Mouse (Mus musculus) embryonic facial prominence, embryonic 15.5 days (tissue): ENCODE results near the gene Ccdc170. TPM values are rescaled to one million over a fixed set of nuclear protein-coding genes. Genes with fewer than 3 reads are reported as not detected.

ENCODE experiments used
- ATAC-seq: fragments of 200-750 bp; cut with Nextera tagmentation; 2 replicates; pipeline ENCODE4 v1.8.0; 2017; ENCODE audit warnings: low read depth, moderate TSS enrichment; ENCODE audit not compliant: insufficient number of reproducible peaks, low FRiP score, low TSS enrichment
- H3K27ac ChIP-seq: fragments of 300-500 bp; sonication (generic); replicated peaks from 2 replicates; pipeline ENCODE4 v1.5.1; 2015; ENCODE audit warnings: mild to moderate bottlenecking, inconsistent platforms
- H3K27me3 ChIP-seq: fragments of 300-500 bp; sonication (generic); 2 replicates; pipeline ENCODE4 v1.6.1; 2015; ENCODE audit warnings: inconsistent platforms
- H3K36me3 ChIP-seq: fragments of 300-500 bp; sonication (generic); 2 replicates; pipeline ENCODE4 v1.6.1; 2015; ENCODE audit warnings: mild to moderate bottlenecking, inconsistent platforms
- H3K4me1 ChIP-seq: fragments of 300-500 bp; sonication (generic); 2 replicates; pipeline ENCODE4 v1.6.1; 2015; ENCODE audit warnings: inconsistent platforms
- H3K4me2 ChIP-seq: fragments of 300-500 bp; sonication (generic); replicated peaks from 2 replicates; pipeline ENCODE4 v1.6.1; 2015; ENCODE audit warnings: mild to moderate bottlenecking, inconsistent platforms
- H3K4me3 ChIP-seq: fragments of 300-500 bp; sonication (generic); replicated peaks from 2 replicates; pipeline ENCODE4 v1.5.1; 2015; ENCODE audit warnings: mild to moderate bottlenecking, inconsistent platforms
- H3K9ac ChIP-seq: fragments of 300-500 bp; sonication (generic); 2 replicates; pipeline ENCODE4 v1.6.1; 2015; ENCODE audit warnings: inconsistent platforms
- H3K9me3 ChIP-seq: fragments of 300-500 bp; sonication (generic); replicated peaks from 2 replicates; pipeline ENCODE4 v1.6.1; 2016; ENCODE audit warnings: inconsistent platforms
- WGBS: fragments of 180-500 bp; shearing (Covaris S2); methylation state at CpG from one replicate; pipeline ENCODE4 v1.1.7; 2015; 5-methylcytosine and 5-hydroxymethylcytosine counted together
- polyA plus RNA-seq: library from polyadenylated mRNA; unstranded; fragments of >200 nt; fragmentation: Nextera tagmentation; extraction: Ambion mirVana; gene quantifications from 2 replicates; pipeline ENCODE4 v1.2.1, GENCODE M21; 2015

Ccdc170 gene
- polyA plus RNA-seq, 1 experiment from 2014 or later = 1.1 TPM

GRCm38 (mm10) chr10:4522116-4522515 is 39.8 kb downstream of the Ccdc170 start:
- Histone ChIP-seq H3K4me3 (no peak overlapping the region), H3K4me1 (no peaks in the 10 kb centered on the region), H3K4me2 (no peak overlapping the region), H3K9ac (no peak overlapping the region), H3K9me3 (no peaks in the 10 kb centered on the region), H3K27ac (no peak overlapping the region), H3K27me3 (no peaks in the 10 kb centered on the region), H3K36me3 (no peaks in the 10 kb centered on the region)
- no peak for ATAC-seq
- 93% methylated on average over 3 of the region's 3 CpGs for WGBS

GRCm38 (mm10) chr10:4523078-4523477 is 40.8 kb downstream of the Ccdc170 start:
- no peaks in the 10 kb centered on the region for H3K4me1 ChIP-seq
- no peaks in the 10 kb centered on the region for H3K9me3 ChIP-seq
- ATAC-seq = no peak
- H3K4me3 ChIP-seq = no peak overlapping the region
- no peaks in the 10 kb centered on the region for H3K36me3 ChIP-seq
- H3K9ac ChIP-seq = no peak overlapping the region
- no peak overlapping the region for H3K27ac ChIP-seq
- no peaks in the 10 kb centered on the region for H3K27me3 ChIP-seq
- 40% methylated on average over 4 of the region's 4 CpGs for WGBS
- no peak overlapping the region for H3K4me2 ChIP-seq

GRCm38 (mm10) chr10:4528043-4528442 is 45.7 kb downstream of the Ccdc170 start:
- Histone ChIP-seq H3K9me3 (no peaks in the 10 kb centered on the region), H3K4me1 (no peaks in the 10 kb centered on the region), H3K9ac (no peak overlapping the region), H3K27ac (no peak overlapping the region), H3K4me2 (no peak overlapping the region), H3K36me3 (no peaks in the 10 kb centered on the region), H3K27me3 (no peaks in the 10 kb centered on the region), H3K4me3 (no peak overlapping the region)
- ATAC-seq = no peak
- WGBS = 55% methylated on average over 7 of the region's 7 CpGs

GRCm38 (mm10) chr10:4530638-4531235 is 48.4 kb downstream of the Ccdc170 start:
- no peak overlapping the region for H3K9ac ChIP-seq
- no peaks in the 10 kb centered on the region for H3K36me3 ChIP-seq
- H3K27me3 ChIP-seq = no peaks in the 10 kb centered on the region
- no peak for ATAC-seq
- H3K9me3 ChIP-seq = no peaks in the 10 kb centered on the region
- no peak overlapping the region for H3K4me3 ChIP-seq
- H3K4me1 ChIP-seq = no peaks in the 10 kb centered on the region
- no peak overlapping the region for H3K27ac ChIP-seq
- 82% methylated on average over 9 of the region's 9 CpGs for WGBS
- H3K4me2 ChIP-seq = no peak overlapping the region

GRCm38 (mm10) chr10:4531933-4532332 is 49.6 kb downstream of the Ccdc170 start:
- Histone ChIP-seq H3K4me3 (no peak overlapping the region), H3K9me3 (no peaks in the 10 kb centered on the region)
- 64% methylated on average over 6 of the region's 6 CpGs for WGBS

GRCm38 (mm10) chr10:4532731-4533130 is 50.4 kb downstream of the Ccdc170 start:
- H3K9me3 ChIP-seq = no peaks in the 10 kb centered on the region
- H3K4me2 ChIP-seq = no peak overlapping the region
- no peaks in the 10 kb centered on the region for H3K4me1 ChIP-seq
- no peaks in the 10 kb centered on the region for H3K27me3 ChIP-seq
- no peak overlapping the region for H3K9ac ChIP-seq
- no peak overlapping the region for H3K4me3 ChIP-seq
- H3K36me3 ChIP-seq = no peaks in the 10 kb centered on the region
- no peak overlapping the region for H3K27ac ChIP-seq
- no peak for ATAC-seq
- 75% methylated on average over 6 of the region's 6 CpGs for whole genome bisulfite sequencing

More at GRCm38 (mm10) chr10:4531933-4532332, 49.6 kb downstream of the Ccdc170 start:
- ATAC-seq = no peak
- Histone ChIP-seq H3K27me3 (no peaks in the 10 kb centered on the region), H3K27ac (no peak overlapping the region), H3K4me2 (no peak overlapping the region), H3K9ac (no peak overlapping the region), H3K36me3 (no peaks in the 10 kb centered on the region), H3K4me1 (no peaks in the 10 kb centered on the region)

GRCm38 (mm10) chr10:4533873-4534272 is 51.6 kb downstream of the Ccdc170 start:
- no peaks in the 10 kb centered on the region for H3K4me1 ChIP-seq
- no peak for ATAC-seq
- no peak overlapping the region for H3K9ac ChIP-seq
- 77% methylated on average over 11 of the region's 11 CpGs for WGBS
- H3K9me3 ChIP-seq = no peaks in the 10 kb centered on the region
- H3K4me2 ChIP-seq = no peak overlapping the region
- no peaks in the 10 kb centered on the region for H3K36me3 ChIP-seq
- no peak overlapping the region for H3K4me3 ChIP-seq
- no peaks in the 10 kb centered on the region for H3K27me3 ChIP-seq
- no peak overlapping the region for H3K27ac ChIP-seq

GRCm38 (mm10) chr10:4545550-4545949 is 63.2 kb downstream of the Ccdc170 start:
- H3K4me3 ChIP-seq = no peak overlapping the region
- no peaks in the 10 kb centered on the region for H3K27me3 ChIP-seq
- no peak overlapping the region for H3K27ac ChIP-seq
- H3K9ac ChIP-seq = no peak overlapping the region
- H3K36me3 ChIP-seq = no peaks in the 10 kb centered on the region
- WGBS = 94% methylated on average over 2 of the region's 2 CpGs
- no peak for ATAC-seq
- no peaks in the 10 kb centered on the region for H3K9me3 ChIP-seq
- H3K4me1 ChIP-seq = no peaks in the 10 kb centered on the region
- H3K4me2 ChIP-seq = no peak overlapping the region

GRCm38 (mm10) chr10:4553442-4554119 is 71.3 kb downstream of the Ccdc170 start:
- Histone ChIP-seq H3K9me3 (no peaks in the 10 kb centered on the region), H3K27ac (no peak overlapping the region), H3K27me3 (no peaks in the 10 kb centered on the region), H3K4me1 (no peaks in the 10 kb centered on the region), H3K9ac (no peak overlapping the region), H3K4me3 (no peak overlapping the region), H3K36me3 (no peaks in the 10 kb centered on the region), H3K4me2 (no peak overlapping the region)
- no peak for ATAC-seq
- WGBS = 78% methylated on average over 9 of the region's 9 CpGs

GRCm38 (mm10) chr10:4556842-4557377 is 74.6 kb downstream of the Ccdc170 start:
- H3K4me2 ChIP-seq = no peak overlapping the region
- no peaks in the 10 kb centered on the region for H3K36me3 ChIP-seq
- WGBS = 71% methylated on average over 3 of the region's 3 CpGs
- no peak overlapping the region for H3K27ac ChIP-seq
- no peaks in the 10 kb centered on the region for H3K4me1 ChIP-seq
- no peak for ATAC-seq
- H3K4me3 ChIP-seq = no peak overlapping the region
- H3K27me3 ChIP-seq = no peaks in the 10 kb centered on the region
- no peaks in the 10 kb centered on the region for H3K9me3 ChIP-seq
- no peak overlapping the region for H3K9ac ChIP-seq

GRCm38 (mm10) chr10:4559132-4559531 is 76.8 kb downstream of the Ccdc170 start:
- H3K9ac ChIP-seq = no peak overlapping the region
- no peak overlapping the region for H3K4me3 ChIP-seq
- no peak overlapping the region for H3K27ac ChIP-seq
- no peaks in the 10 kb centered on the region for H3K9me3 ChIP-seq
- no peaks in the 10 kb centered on the region for H3K27me3 ChIP-seq
- H3K36me3 ChIP-seq = no peaks in the 10 kb centered on the region
- WGBS = 39% methylated on average over 4 of the region's 4 CpGs
- ATAC-seq = no peak
- H3K4me2 ChIP-seq = no peak overlapping the region
- H3K4me1 ChIP-seq = no peaks in the 10 kb centered on the region

- no peaks in the 10 kb centered on the region for H3K4me1 ChIP-seq
- no peak for ATAC-seq
- no peaks in the 10 kb centered on the region for H3K9me3 ChIP-seq
- H3K4me2 ChIP-seq = no peak overlapping the region
- no peak overlapping the region for H3K9ac ChIP-seq
- H3K36me3 ChIP-seq = no peaks in the 10 kb centered on the region
- no peak overlapping the region for H3K4me3 ChIP-seq
- no peaks in the 10 kb centered on the region for H3K27me3 ChIP-seq
- no peak overlapping the region for H3K27ac ChIP-seq
- WGBS = 95% methylated on average over 1 of the region's 1 CpGs
Observed at GRCm38 (mm10) chr10:4565148-4565547, 82.8 kb downstream of the Ccdc170 start.
